Comparison of ENCODE assay signal across 8 mouse cellular contexts in genomic region chr2:6505979-6506811, GRCm38 (mm10).
DNase-seq lines count a peak whose midpoint lies in the region; ATAC-seq lines count a peak whose summit lies in the region.

No protein-coding gene starts in this region.

- DNase-seq in embryo, embryonic 11 days: peak; percentile 48
- DNase-seq in neural tube, embryonic 10.5 days (ENCODE audit: extremely low spot score, low spot score): peak; percentile 42
- no peak for DNase-seq in layer of hippocampus, adult 8-10 months (ENCODE audit: low spot score in 2 of 2)
- no peak for DNase-seq in ovary, postnatal 14 days (ENCODE audit: low spot score)
- DNase-seq in spleen, postnatal 4 days (ENCODE audit: low spot score in 2 of 2): no peak

- no peaks in the 10 kb centered on the region for H3K36me3 ChIP-seq in embryonic facial prominence, embryonic 15.5 days
- H3K36me3 ChIP-seq in hindbrain, embryonic 16.5 days (ENCODE audit: control insufficient read depth, insufficient read depth, low read length): no peaks in the 10 kb centered on the region

- H3K4me1 ChIP-seq in embryonic facial prominence, embryonic 15.5 days: peaks cover 14% of the 10 kb centered on the region
- H3K4me1 ChIP-seq in hindbrain, embryonic 16.5 days (ENCODE audit: control insufficient read depth, insufficient read depth, low read depth, low read length): peaks cover 7% of the 10 kb centered on the region

- ATAC-seq in embryonic facial prominence, embryonic 15.5 days (ENCODE audit: insufficient number of reproducible peaks, low FRiP score, low TSS enrichment, low read depth): peak; percentile 47; the same call in 1 of the 2 replicates
- peak; percentile 91 for ATAC-seq in hindbrain, embryonic 16.5 days
- no peak for ATAC-seq in megakaryocyte progenitor cell, adult 5-6 weeks (replicated peaks; ENCODE audit: poor library complexity)

- no peaks in the 10 kb centered on the region for H3K9me3 ChIP-seq in embryonic facial prominence, embryonic 15.5 days (replicated peaks)
- no peaks in the 10 kb centered on the region for H3K9me3 ChIP-seq in hindbrain, embryonic 16.5 days (ENCODE audit: control insufficient read depth, low read length)

- H3K4me3 ChIP-seq in embryonic facial prominence, embryonic 15.5 days (replicated peaks): no peak overlapping the region
- no peak overlapping the region for H3K4me3 ChIP-seq in hindbrain, embryonic 16.5 days (ENCODE audit: low read length)

- no peak overlapping the region for H3K4me2 ChIP-seq in embryonic facial prominence, embryonic 15.5 days (replicated peaks)
- H3K4me2 ChIP-seq in hindbrain, embryonic 16.5 days (ENCODE audit: low read length): no peak overlapping the region

- H3K27me3 ChIP-seq in embryonic facial prominence, embryonic 15.5 days: no peaks in the 10 kb centered on the region
- H3K27me3 ChIP-seq in hindbrain, embryonic 16.5 days (replicated peaks; ENCODE audit: control insufficient read depth, insufficient read depth, low read length): no peaks in the 10 kb centered on the region

- no peak overlapping the region for H3K27ac ChIP-seq in embryonic facial prominence, embryonic 15.5 days (replicated peaks)
- no peak overlapping the region for H3K27ac ChIP-seq in hindbrain, embryonic 16.5 days (ENCODE audit: low read depth, low read length)

- no peak overlapping the region for H3K9ac ChIP-seq in embryonic facial prominence, embryonic 15.5 days
- no peak overlapping the region for H3K9ac ChIP-seq in hindbrain, embryonic 16.5 days (ENCODE audit: low read depth, low read length)

- WGBS in embryonic facial prominence, embryonic 15.5 days: 43% methylated on average over 13 of the region's 13 CpGs
- whole genome bisulfite sequencing in hindbrain, embryonic 16.5 days: 37% methylated on average over 13 of the region's 13 CpGs

Comparison
In these comparisons a context has a peak if more than half of its experiments do, and no peak if none do; other contexts are left out.
1. DNase-seq: peak in embryo, embryonic 11 days (single experiment) and neural tube, embryonic 10.5 days (single experiment); none in layer of hippocampus, adult 8-10 months (0 of 2), ovary, postnatal 14 days (single experiment) and spleen, postnatal 4 days (0 of 2).